Mouse (Mus musculus): ENCODE measurements around the gene Mtfr1l. TPM values are rescaled to one million over a fixed set of nuclear protein-coding genes. Genes with fewer than 3 reads are reported as not detected.

Mtfr1l gene
- polyA plus RNA-seq, 1 experiment from 2014 or later = 115 TPM

- WGBS = 69% methylated on average over 6 of the region's 6 CpGs
- Histone ChIP-seq H3K4me1 (no peaks in the 10 kb centered on the region), H3K9ac (no peak overlapping the region), H3K27ac (no peak overlapping the region), H3K36me3 (no peaks in the 10 kb centered on the region), H3K4me3 (replicated peaks) (no peak overlapping the region), H3K4me2 (no peak overlapping the region), H3K27me3 (peaks cover 5% of the 10 kb centered on the region; the same call in 1 of the 2 replicates), H3K9me3 (replicated peaks) (no peaks in the 10 kb centered on the region)
- ATAC-seq (replicated peaks; ENCODE audit: low FRiP score) = no peak
Measured at GRCm38 (mm10) chr4:134483078-134483688, 52.0 kb downstream of the Mtfr1l start.

- H3K36me3 ChIP-seq = no peaks in the 10 kb centered on the region
- no peak overlapping the region for H3K9ac ChIP-seq
- no peak for ATAC-seq (replicated peaks; ENCODE audit: low FRiP score)
- 76% methylated on average over 8 of the region's 8 CpGs for WGBS
- no peak overlapping the region for H3K4me2 ChIP-seq
- H3K4me1 ChIP-seq = 0 out of 2 replicates have a peak, but pooled peaks cover 3% of the 10 kb centered on the region
- no peaks in the 10 kb centered on the region for H3K9me3 ChIP-seq (replicated peaks)
- no peak overlapping the region for H3K4me3 ChIP-seq (replicated peaks)
- peaks cover 5% of the 10 kb centered on the region; the same call in 1 of the 2 replicates for H3K27me3 ChIP-seq
- no peak overlapping the region for H3K27ac ChIP-seq
Measured at GRCm38 (mm10) chr4:134482442-134482841, 52.7 kb downstream of the Mtfr1l start.

GRCm38 (mm10) chr4:134481270-134481669, 53.9 kb downstream of the Mtfr1l start:
- Histone ChIP-seq H3K9ac (no peak overlapping the region), H3K36me3 (peaks cover 10% of the 10 kb centered on the region), H3K4me1 (0 out of 2 replicates have a peak, but pooled peaks cover 3% of the 10 kb centered on the region), H3K4me2 (no peak overlapping the region), H3K9me3 (replicated peaks) (no peaks in the 10 kb centered on the region), H3K27me3 (peaks cover 5% of the 10 kb centered on the region; the same call in 1 of the 2 replicates), H3K27ac (no peak overlapping the region), H3K4me3 (replicated peaks) (no peak overlapping the region)
- WGBS = 64% methylated on average over 6 of the region's 6 CpGs
- no peak for ATAC-seq (replicated peaks; ENCODE audit: low FRiP score)

- Histone ChIP-seq H3K9ac (no peak overlapping the region), H3K9me3 (replicated peaks) (no peaks in the 10 kb centered on the region), H3K27ac (no peak overlapping the region), H3K36me3 (peaks cover 14% of the 10 kb centered on the region), H3K27me3 (peaks cover 5% of the 10 kb centered on the region; the same call in 1 of the 2 replicates), H3K4me3 (replicated peaks) (no peak overlapping the region), H3K4me2 (no peak overlapping the region), H3K4me1 (0 out of 2 replicates have a peak, but pooled peaks cover 3% of the 10 kb centered on the region)
- 22% methylated on average over 6 of the region's 6 CpGs for whole genome bisulfite sequencing
- peak; percentile 17; the same call in 1 of the 2 replicates for ATAC-seq (replicated peaks; ENCODE audit: low FRiP score)
Measured at GRCm38 (mm10) chr4:134480864-134481263, 54.3 kb downstream of the Mtfr1l start.

GRCm38 (mm10) chr4:134479839-134480238, 55.3 kb downstream of the Mtfr1l start:
- 86% methylated on average over 4 of the region's 4 CpGs for WGBS
- Histone ChIP-seq H3K4me1 (0 out of 2 replicates have a peak, but pooled peaks cover 3% of the 10 kb centered on the region), H3K4me2 (no peak overlapping the region), H3K36me3 (peaks cover 24% of the 10 kb centered on the region), H3K9ac (no peak overlapping the region), H3K4me3 (replicated peaks) (no peak overlapping the region), H3K9me3 (replicated peaks) (no peaks in the 10 kb centered on the region), H3K27me3 (peaks cover 5% of the 10 kb centered on the region; the same call in 1 of the 2 replicates), H3K27ac (no peak overlapping the region)
- no peak for ATAC-seq (replicated peaks; ENCODE audit: low FRiP score)

GRCm38 (mm10) chr4:134478031-134478430, 57.2 kb downstream of the Mtfr1l start:
- 0 out of 2 replicates have a peak, but pooled peaks cover 3% of the 10 kb centered on the region for H3K4me1 ChIP-seq
- peak; percentile 66 for ATAC-seq (replicated peaks; ENCODE audit: low FRiP score)
- peaks cover 5% of the 10 kb centered on the region; the same call in 1 of the 2 replicates for H3K27me3 ChIP-seq
- no peak overlapping the region for H3K27ac ChIP-seq
- no peaks in the 10 kb centered on the region for H3K9me3 ChIP-seq (replicated peaks)
- no peak overlapping the region for H3K4me2 ChIP-seq
- H3K9ac ChIP-seq = no peak overlapping the region
- peaks cover 38% of the 10 kb centered on the region for H3K36me3 ChIP-seq
- WGBS = 7% methylated on average over 9 of the region's 9 CpGs
- H3K4me3 ChIP-seq (replicated peaks) = no peak overlapping the region

- no peaks in the 10 kb centered on the region for H3K9me3 ChIP-seq (replicated peaks)
- H3K27me3 ChIP-seq = no peaks in the 10 kb centered on the region
- H3K4me3 ChIP-seq (replicated peaks) = no peak overlapping the region
- ATAC-seq (replicated peaks; ENCODE audit: low FRiP score) = no peak
- 93% methylated on average over 8 of the region's 8 CpGs for WGBS
- no peak overlapping the region for H3K4me2 ChIP-seq
- no peak overlapping the region for H3K27ac ChIP-seq
- H3K36me3 ChIP-seq = peaks cover 49% of the 10 kb centered on the region
- H3K4me1 ChIP-seq = 0 out of 2 replicates have a peak, but pooled peaks cover 3% of the 10 kb centered on the region
- no peak overlapping the region for H3K9ac ChIP-seq
Measured at GRCm38 (mm10) chr4:134476899-134477298, 58.3 kb downstream of the Mtfr1l start.

Small RNA genes within 50 kb of the gene (microRNA-seq; reads per million reads assigned to microRNA genes)
- not detected for gene Mir6403

Other genes with a start within 250 kb of the Mtfr1l start
- gene Pdik1l, start 247.5 kb downstream of the Mtfr1l start, polyA plus RNA-seq (2015; fragmentation: Nextera tagmentation; extraction: Ambion mirVana) = 21.6 TPM in 2 replicates
- gene Trim63, start 220.3 kb downstream of the Mtfr1l start, polyA plus RNA-seq (2015; fragmentation: Nextera tagmentation; extraction: Ambion mirVana) = 3.7 and 4.4 TPM in 2 replicates
- gene Slc30a2, start 192.2 kb downstream of the Mtfr1l start, polyA plus RNA-seq (2015; fragmentation: Nextera tagmentation; extraction: Ambion mirVana) = 0.73 and 1.1 TPM in 2 replicates
- gene Extl1, start 151.5 kb downstream of the Mtfr1l start, polyA plus RNA-seq (2015; fragmentation: Nextera tagmentation; extraction: Ambion mirVana) = 0.33 and 0.53 TPM in 2 replicates
- gene Pafah2, start 139.1 kb downstream of the Mtfr1l start, polyA plus RNA-seq (2015; fragmentation: Nextera tagmentation; extraction: Ambion mirVana) = 14.0 and 15.7 TPM in 2 replicates
- gene Stmn1, start 67.1 kb downstream of the Mtfr1l start, polyA plus RNA-seq (2015; fragmentation: Nextera tagmentation; extraction: Ambion mirVana) = 1,708 and 1,728 TPM in 2 replicates
- gene Paqr7, start 38.7 kb downstream of the Mtfr1l start, polyA plus RNA-seq (2015; fragmentation: Nextera tagmentation; extraction: Ambion mirVana) = 3.2 and 3.5 TPM in 2 replicates
- gene Aunip, start 24.4 kb downstream of the Mtfr1l start, polyA plus RNA-seq (2015; fragmentation: Nextera tagmentation; extraction: Ambion mirVana) = 16.7 and 17.8 TPM in 2 replicates
- 10.2 and 11.6 TPM in 2 replicates for gene Selenon, start 16.8 kb upstream of the Mtfr1l start, polyA plus RNA-seq (2015; fragmentation: Nextera tagmentation; extraction: Ambion mirVana)
- 4.3 and 5.1 TPM in 2 replicates for gene Man1c1, start 168.9 kb upstream of the Mtfr1l start, polyA plus RNA-seq (2015; fragmentation: Nextera tagmentation; extraction: Ambion mirVana)
- gene Ldlrap1, start 232.6 kb upstream of the Mtfr1l start, polyA plus RNA-seq (2015; fragmentation: Nextera tagmentation; extraction: Ambion mirVana) = 19.3 and 23.6 TPM in 2 replicates

Data from kidney, embryonic 15.5 days (tissue).